Comparison of ENCODE assay signal across 12 mouse cellular contexts in genomic region chr7:73534937-73535860, GRCm38 (mm10). TPM values are rescaled to one million over a fixed set of nuclear protein-coding genes. Genes with fewer than 3 reads are reported as not detected.
DNase-seq lines count a peak whose midpoint lies in the region; ATAC-seq lines count a peak whose summit lies in the region.
"Had no signal": no experiment of that assay in that cellular context is flagged by ENCODE, and none has a peak within 500 bp of the region (broad histone marks: within the 10 kb centered on the region; RNA-seq: fewer than 3 reads in every experiment).

No protein-coding gene starts in this region.

- no peak for DNase-seq in gastrocnemius, adult 8-10 months (ENCODE audit: low spot score in 2 of 2)
- DNase-seq: cerebellum, adult 8-10 months; kidney, postnatal 25 days had no signal

- peaks cover 65% of the 10 kb centered on the region for H3K4me1 ChIP-seq in heart, embryonic 13.5 days
- peaks cover 43% of the 10 kb centered on the region for H3K4me1 ChIP-seq in heart, embryonic 11.5 days (ENCODE audit: control insufficient read depth, insufficient read depth, low read length)
- H3K4me1 ChIP-seq in midbrain, embryonic 16.5 days (ENCODE audit: control insufficient read depth, insufficient read depth, low read length): peaks cover 44% of the 10 kb centered on the region
- peaks cover 62% of the 10 kb centered on the region for H3K4me1 ChIP-seq in midbrain, embryonic 13.5 days (replicated peaks)
- H3K4me1 ChIP-seq in intestine, embryonic 16.5 days (ENCODE audit: control insufficient read depth, insufficient read depth, low read length): peaks cover 44% of the 10 kb centered on the region
- peaks cover 47% of the 10 kb centered on the region for H3K4me1 ChIP-seq in stomach, embryonic 16.5 days (ENCODE audit: control insufficient read depth, insufficient read depth, low read length)

- peak overlapping the region; percentile 36 for H3K4me2 ChIP-seq in heart, embryonic 13.5 days
- no peak overlapping the region for H3K4me2 ChIP-seq in heart, embryonic 11.5 days
- no peak overlapping the region for H3K4me2 ChIP-seq in midbrain, embryonic 16.5 days (ENCODE audit: low read length)
- no peak overlapping the region for H3K4me2 ChIP-seq in midbrain, embryonic 13.5 days (replicated peaks)
- H3K4me2 ChIP-seq in intestine, embryonic 16.5 days (ENCODE audit: low read depth, low read length): no peak overlapping the region
- peak overlapping the region; percentile 25; the same call in 1 of the 2 replicates for H3K4me2 ChIP-seq in stomach, embryonic 16.5 days (ENCODE audit: low read depth, low read length)
- H3K4me2 ChIP-seq: forebrain, embryonic 12.5 days had no signal

- WGBS in heart, embryonic 13.5 days: 45% methylated on average over 2 of the region's 2 CpGs
- 61% methylated on average over 2 of the region's 2 CpGs for WGBS in heart, embryonic 11.5 days (ENCODE audit: insufficient replicate concordance)
- WGBS in midbrain, embryonic 16.5 days: 71% methylated on average over 2 of the region's 2 CpGs
- WGBS in midbrain, embryonic 13.5 days: 78% methylated on average over 2 of the region's 2 CpGs
- WGBS in intestine, embryonic 16.5 days: 68% methylated on average over 2 of the region's 2 CpGs
- WGBS in stomach, embryonic 16.5 days: 61% methylated on average over 2 of the region's 2 CpGs

- no peak for ATAC-seq in heart, embryonic 13.5 days (ENCODE audit: extremely low read depth, insufficient number of reproducible peaks, low FRiP score, low TSS enrichment)
- ATAC-seq in heart, embryonic 11.5 days (replicated peaks; ENCODE audit: insufficient number of reproducible peaks, low FRiP score, low TSS enrichment): no peak
- no peak for ATAC-seq in midbrain, embryonic 16.5 days
- no peak for ATAC-seq in midbrain, embryonic 13.5 days
- ATAC-seq in intestine, embryonic 16.5 days: no peak
- ATAC-seq in stomach, embryonic 16.5 days (ENCODE audit: insufficient read depth, low FRiP score): no peak
- no peak for ATAC-seq in monocyte, adult 5-6 weeks (replicated peaks; ENCODE audit: insufficient number of reproducible peaks, low FRiP score, low TSS enrichment, poor library complexity, severe bottlenecking)
- ATAC-seq: Patski had no signal

- H3K9ac ChIP-seq in heart, embryonic 13.5 days: peak overlapping the region; percentile 54
- H3K9ac ChIP-seq in heart, embryonic 11.5 days (ENCODE audit: low read depth, low read length): no peak overlapping the region
- no peak overlapping the region for H3K9ac ChIP-seq in midbrain, embryonic 16.5 days (ENCODE audit: low read depth, low read length)
- no peak overlapping the region for H3K9ac ChIP-seq in midbrain, embryonic 13.5 days (replicated peaks)
- H3K9ac ChIP-seq in intestine, embryonic 16.5 days (ENCODE audit: low read depth, low read length): no peak overlapping the region
- no peak overlapping the region for H3K9ac ChIP-seq in stomach, embryonic 16.5 days (ENCODE audit: low read length)
- H3K9ac ChIP-seq: forebrain, embryonic 12.5 days had no signal

- peaks cover 44% of the 10 kb centered on the region for H3K36me3 ChIP-seq in heart, embryonic 13.5 days
- no peaks in the 10 kb centered on the region for H3K36me3 ChIP-seq in heart, embryonic 11.5 days (ENCODE audit: control insufficient read depth, insufficient read depth, low read length)
- no peaks in the 10 kb centered on the region for H3K36me3 ChIP-seq in midbrain, embryonic 16.5 days (ENCODE audit: control insufficient read depth, insufficient read depth, low read length)
- H3K36me3 ChIP-seq in midbrain, embryonic 13.5 days: no peaks in the 10 kb centered on the region
- no peaks in the 10 kb centered on the region for H3K36me3 ChIP-seq in intestine, embryonic 16.5 days (ENCODE audit: control insufficient read depth, insufficient read depth, low read length)
- H3K36me3 ChIP-seq in stomach, embryonic 16.5 days (ENCODE audit: control insufficient read depth, insufficient read depth, low read length): no peaks in the 10 kb centered on the region

- H3K27me3 ChIP-seq in heart, embryonic 13.5 days (replicated peaks): no peaks in the 10 kb centered on the region
- H3K27me3 ChIP-seq in heart, embryonic 11.5 days (ENCODE audit: control insufficient read depth, insufficient read depth, low read length): no peaks in the 10 kb centered on the region
- no peaks in the 10 kb centered on the region for H3K27me3 ChIP-seq in midbrain, embryonic 16.5 days (ENCODE audit: control insufficient read depth, insufficient read depth, low read depth, low read length)
- H3K27me3 ChIP-seq in midbrain, embryonic 13.5 days: no peaks in the 10 kb centered on the region
- H3K27me3 ChIP-seq in intestine, embryonic 16.5 days (replicated peaks; ENCODE audit: control insufficient read depth, insufficient read depth, low read length): no peaks in the 10 kb centered on the region
- H3K27me3 ChIP-seq in stomach, embryonic 16.5 days (ENCODE audit: control insufficient read depth, insufficient read depth, low read length): no peaks in the 10 kb centered on the region
- H3K27me3 ChIP-seq: forebrain, embryonic 12.5 days; Patski had no signal

- H3K4me3 ChIP-seq in heart, embryonic 13.5 days: peak overlapping the region; percentile 1
- H3K4me3 ChIP-seq in heart, embryonic 11.5 days (ENCODE audit: low read depth, low read length): no peak overlapping the region
- no peak overlapping the region for H3K4me3 ChIP-seq in midbrain, embryonic 16.5 days (ENCODE audit: low read depth, low read length)
- H3K4me3 ChIP-seq in midbrain, embryonic 13.5 days (replicated peaks): no peak overlapping the region
- H3K4me3 ChIP-seq in intestine, embryonic 16.5 days (ENCODE audit: low read length): no peak overlapping the region
- no peak overlapping the region for H3K4me3 ChIP-seq in stomach, embryonic 16.5 days (replicated peaks; ENCODE audit: low read length)
- H3K4me3 ChIP-seq: forebrain, embryonic 12.5 days had no signal

- peak overlapping the region; percentile 68 for H3K27ac ChIP-seq in heart, embryonic 13.5 days (replicated peaks)
- no peak overlapping the region for H3K27ac ChIP-seq in heart, embryonic 11.5 days (ENCODE audit: low read depth, low read length)
- peak overlapping the region; percentile 29 for H3K27ac ChIP-seq in midbrain, embryonic 16.5 days (ENCODE audit: low read length)
- no peak overlapping the region; the same call in 1 of the 2 replicates for H3K27ac ChIP-seq in midbrain, embryonic 13.5 days
- peak overlapping the region; percentile 72 for H3K27ac ChIP-seq in intestine, embryonic 16.5 days (ENCODE audit: low read length)
- H3K27ac ChIP-seq in stomach, embryonic 16.5 days (ENCODE audit: low read length): peak overlapping the region; percentile 52; the same call in 1 of the 2 replicates
- H3K27ac ChIP-seq: forebrain, embryonic 12.5 days had no signal

- H3K9me3 ChIP-seq in heart, embryonic 13.5 days: no peaks in the 10 kb centered on the region
- H3K9me3 ChIP-seq in heart, embryonic 11.5 days (replicated peaks; ENCODE audit: control insufficient read depth, low read length): no peaks in the 10 kb centered on the region
- no peaks in the 10 kb centered on the region for H3K9me3 ChIP-seq in midbrain, embryonic 16.5 days (replicated peaks; ENCODE audit: control insufficient read depth, low read length, poor library complexity, severe bottlenecking)
- H3K9me3 ChIP-seq in midbrain, embryonic 13.5 days: no peaks in the 10 kb centered on the region
- no peaks in the 10 kb centered on the region for H3K9me3 ChIP-seq in intestine, embryonic 16.5 days (ENCODE audit: control insufficient read depth, low read length)
- H3K9me3 ChIP-seq in stomach, embryonic 16.5 days (replicated peaks; ENCODE audit: control insufficient read depth, low read length): no peaks in the 10 kb centered on the region
- H3K9me3 ChIP-seq: forebrain, embryonic 12.5 days had no signal

RNA-seq across cellular contexts. Expression of gene Chd2, which starts 6.4 kb away (rescaled TPM):
- polyA plus RNA-seq in heart, embryonic 13.5 days (2015; fragmentation: Nextera tagmentation; extraction: Ambion mirVana): 31.3 and 34.1 TPM in 2 replicates
- polyA plus RNA-seq in heart, embryonic 11.5 days (2014; fragmentation: Nextera tagmentation; extraction: Ambion mirVana): 43.6 and 45.6 TPM in 2 replicates
- polyA plus RNA-seq in midbrain, embryonic 16.5 days (2015; fragmentation: Nextera tagmentation; extraction: Ambion mirVana): 44.8 and 49.0 TPM in 2 replicates
- 48.5 and 57.4 TPM in 2 replicates for polyA plus RNA-seq in midbrain, embryonic 13.5 days (2015; fragmentation: Nextera tagmentation; extraction: Ambion mirVana)
- polyA plus RNA-seq in intestine, embryonic 16.5 days (2015; fragmentation: Nextera tagmentation; extraction: Ambion mirVana): 40.1 and 41.1 TPM in 2 replicates
- 35.8 and 44.5 TPM in 2 replicates for polyA plus RNA-seq in stomach, embryonic 16.5 days (2015; fragmentation: Nextera tagmentation; extraction: Ambion mirVana)
- total RNA-seq in gastrocnemius, adult 8-10 months (2022): 10 to 100 TPM; 41.6 to 49.5 (median 45.0) TPM
- 241 to 361 TPM (median 252 TPM) in 3 replicates for total RNA-seq in monocyte, adult 5-6 weeks (2017)

Comparison
In these comparisons a context has a peak if more than half of its experiments do, and no peak if none do; other contexts are left out.
1. H3K27ac ChIP-seq: peak in heart, embryonic 13.5 days (single experiment), midbrain, embryonic 16.5 days (single experiment), intestine, embryonic 16.5 days (single experiment) and stomach, embryonic 16.5 days (single experiment); none in heart, embryonic 11.5 days (single experiment) and midbrain, embryonic 13.5 days (single experiment).
2. H3K4me2 ChIP-seq: peak in heart, embryonic 13.5 days (single experiment) and stomach, embryonic 16.5 days (single experiment); none in heart, embryonic 11.5 days (single experiment), midbrain, embryonic 16.5 days (single experiment), midbrain, embryonic 13.5 days (single experiment) and intestine, embryonic 16.5 days (single experiment).